Mouse (Mus musculus): ENCODE results near the gene Nkain2. TPM values are rescaled to one million over a fixed set of nuclear protein-coding genes. Genes with fewer than 3 reads are reported as not detected.

Nkain2 gene
- not detected for polyA plus RNA-seq (2015; fragmentation: Illumina TruSeq; extraction: RNeasy Lipid Tissue Mini Kit (QIAGEN cat#74804); ENCODE audit: insufficient read depth, low read depth, low replicate concordance)

DNA sequence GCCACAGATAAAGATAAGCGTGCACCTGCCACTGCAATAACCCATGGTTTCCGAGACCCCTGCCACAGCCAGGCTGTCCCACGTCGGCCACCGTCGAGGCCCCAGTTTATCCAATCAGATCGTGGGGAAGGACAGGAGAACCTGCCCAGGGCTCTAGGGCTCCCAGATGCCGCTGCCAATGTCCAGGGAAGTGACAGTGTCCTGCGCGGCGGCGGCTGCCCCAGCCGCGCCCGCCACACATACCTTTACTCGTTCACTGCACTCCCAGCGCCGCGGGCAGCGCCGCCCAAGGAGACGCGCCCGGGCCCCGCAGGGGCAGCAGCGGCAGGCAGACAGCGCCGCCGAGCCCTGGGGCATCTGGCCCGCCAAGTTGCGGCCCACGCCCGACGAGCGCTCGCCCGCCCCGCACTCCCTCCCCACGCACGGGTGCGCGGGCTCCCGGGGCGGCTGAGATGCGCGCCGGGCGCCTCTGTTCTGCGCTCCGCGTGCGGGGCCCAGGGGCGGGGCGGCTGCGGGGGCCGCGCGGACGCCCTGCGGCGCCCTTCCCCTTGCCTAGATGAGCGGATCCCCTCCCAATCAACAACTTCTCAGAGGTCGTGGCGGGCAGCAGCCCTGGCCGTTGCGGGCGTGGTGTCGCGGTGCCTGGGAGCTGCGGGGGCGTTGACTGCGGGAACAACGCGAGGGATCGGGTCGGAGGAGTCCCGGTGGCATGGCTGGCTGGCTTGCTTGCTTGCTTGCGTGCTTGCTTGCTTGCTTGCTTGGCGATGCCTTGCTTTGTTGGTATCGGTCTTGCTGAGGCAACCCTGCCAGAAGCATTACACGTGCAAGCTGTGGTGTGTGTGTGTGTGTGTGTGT, at the start of gene Nkain2:
TSS of gene Nkain2 (minus strand) at position 811 of the 855 bp plus-strand sequence.

Other genes with a start within 250 kb of the Nkain2 start
- gene Trdn, start 190.1 kb upstream of the Nkain2 start, polyA plus RNA-seq (2015; fragmentation: Illumina TruSeq; extraction: RNeasy Lipid Tissue Mini Kit (QIAGEN cat#74804); ENCODE audit: insufficient read depth, low read depth, low replicate concordance) = not detected